Mouse (Mus musculus) adrenal gland, postnatal 14 days (tissue): Measurements from ENCODE around the gene Meaf6. TPM values are rescaled to one million over a fixed set of nuclear protein-coding genes. Genes with fewer than 3 reads are reported as not detected.

Source experiments
- DNase-seq: peaks from one replicate; pipeline ENCODE4 v3.0.0; 2021; ENCODE audit warnings: mixed read lengths
- long read RNA-seq, 2 experiments: library from polyadenylated mRNA; stranded (forward); transcript quantifications; one replicate each; pipeline ENCODE4 v2.0.0; 2021
- total RNA-seq: library from RNA; stranded (reverse); gene quantifications from 2 replicates; pipeline ENCODE4 v1.2.3, GENCODE M21; 2021

Meaf6 gene
- total RNA-seq, result 28.9 and 33.0 TPM in 2 replicates
- long read RNA-seq, experiment 1, full-length matches to known transcripts, result 27 of 35 reads
- long read RNA-seq, experiment 1, partial matches to known transcripts, result 2 of 35 reads
- long read RNA-seq, experiment 1, other reads (novel, unspliced or antisense), result 6 of 35 reads
- long read RNA-seq, experiment 2, full-length matches to known transcripts, result 24 of 32 reads
- long read RNA-seq, experiment 2, partial matches to known transcripts, result 0 of 32 reads
- long read RNA-seq, experiment 2, other reads (novel, unspliced or antisense), result 8 of 32 reads

DNA sequence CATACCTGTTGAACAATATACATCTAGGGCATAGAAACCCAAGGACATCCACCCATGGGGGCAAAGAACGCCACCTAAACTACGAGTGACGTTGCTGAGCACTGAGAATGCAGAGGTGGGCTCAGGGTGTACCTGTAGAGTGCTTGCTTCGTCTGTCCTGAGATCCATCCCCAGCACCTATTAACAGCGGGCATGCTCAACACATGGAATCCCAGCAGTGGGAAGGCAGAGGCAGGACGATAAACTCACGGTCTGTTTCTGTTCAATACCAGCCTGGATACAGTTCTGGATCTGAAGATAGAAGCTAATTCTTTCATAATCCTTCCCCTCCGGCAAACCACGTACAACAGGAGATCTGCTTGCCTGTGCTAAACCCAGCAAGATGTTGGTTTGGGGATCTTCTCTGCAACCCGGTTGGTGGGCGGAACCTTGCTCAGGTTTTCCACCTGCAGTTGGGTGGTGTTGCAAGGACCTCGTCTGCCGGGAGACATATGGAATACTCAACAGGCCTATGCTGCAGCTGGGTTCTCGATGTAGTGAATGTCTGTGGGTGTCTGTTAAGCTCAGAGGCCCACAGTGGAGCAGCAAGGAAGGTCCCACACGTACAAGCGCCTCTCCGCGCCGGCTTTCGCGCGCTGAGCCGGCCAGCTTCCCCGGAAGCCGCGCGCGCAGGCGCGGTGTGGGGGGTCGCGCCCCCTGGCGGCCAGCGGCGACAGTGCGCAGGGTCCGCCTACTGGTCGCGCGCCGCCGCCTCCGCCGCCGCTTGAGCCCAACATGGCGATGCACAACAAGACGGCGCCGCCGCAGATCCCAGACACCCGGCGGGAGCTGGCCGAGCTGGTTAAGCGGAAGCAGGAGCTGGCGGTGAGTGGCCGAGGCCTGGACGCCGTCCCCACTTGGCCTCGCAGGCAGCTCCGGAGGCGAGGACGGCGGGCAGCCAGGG lies at the start of gene Meaf6:
Meaf6 (plus strand) TSS at position 732 of the 943 bp plus-strand sequence.
- DNase-seq, result peak; percentile 95

GRCm38 (mm10) chr4:125044454-125044853 lies 40.5 kb upstream of the Meaf6 start:
- DNase-seq, result no peak

- no peak for DNase-seq
Measured at GRCm38 (mm10) chr4:125055385-125055784, 29.5 kb upstream of the Meaf6 start.

GRCm38 (mm10) chr4:125056476-125056875 lies 28.5 kb upstream of the Meaf6 start:
- DNase-seq, result no peak

DNA sequence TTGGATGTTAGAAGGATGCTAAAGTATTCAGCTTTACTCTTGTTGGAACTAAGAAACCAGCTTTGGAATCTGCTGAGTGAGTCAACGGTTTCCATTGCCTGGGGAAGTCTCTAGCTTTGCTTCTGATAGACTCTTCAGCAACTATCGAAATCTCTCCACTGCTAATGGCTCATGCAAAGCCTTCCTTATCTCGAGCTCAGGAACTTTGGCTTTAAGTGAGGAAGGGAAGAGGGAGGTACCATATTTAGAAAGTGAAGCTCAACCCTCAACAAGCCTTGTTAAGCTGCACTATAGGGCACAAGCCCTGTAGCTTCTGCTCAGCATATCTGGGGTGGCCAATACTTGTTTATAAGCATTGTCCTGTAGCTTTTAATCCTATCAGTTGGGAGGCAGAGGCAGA lies 27.7 kb upstream of the Meaf6 start:
- DNase-seq, result no peak

- DNase-seq, result no peak
Measured at GRCm38 (mm10) chr4:125058033-125058432, 26.9 kb upstream of the Meaf6 start.

GRCm38 (mm10) chr4:125059025-125059424 lies 25.9 kb upstream of the Meaf6 start:
- peak; percentile 85 for DNase-seq

GRCm38 (mm10) chr4:125063829-125064228 lies 21.1 kb upstream of the Meaf6 start:
- DNase-seq, result no peak

DNA sequence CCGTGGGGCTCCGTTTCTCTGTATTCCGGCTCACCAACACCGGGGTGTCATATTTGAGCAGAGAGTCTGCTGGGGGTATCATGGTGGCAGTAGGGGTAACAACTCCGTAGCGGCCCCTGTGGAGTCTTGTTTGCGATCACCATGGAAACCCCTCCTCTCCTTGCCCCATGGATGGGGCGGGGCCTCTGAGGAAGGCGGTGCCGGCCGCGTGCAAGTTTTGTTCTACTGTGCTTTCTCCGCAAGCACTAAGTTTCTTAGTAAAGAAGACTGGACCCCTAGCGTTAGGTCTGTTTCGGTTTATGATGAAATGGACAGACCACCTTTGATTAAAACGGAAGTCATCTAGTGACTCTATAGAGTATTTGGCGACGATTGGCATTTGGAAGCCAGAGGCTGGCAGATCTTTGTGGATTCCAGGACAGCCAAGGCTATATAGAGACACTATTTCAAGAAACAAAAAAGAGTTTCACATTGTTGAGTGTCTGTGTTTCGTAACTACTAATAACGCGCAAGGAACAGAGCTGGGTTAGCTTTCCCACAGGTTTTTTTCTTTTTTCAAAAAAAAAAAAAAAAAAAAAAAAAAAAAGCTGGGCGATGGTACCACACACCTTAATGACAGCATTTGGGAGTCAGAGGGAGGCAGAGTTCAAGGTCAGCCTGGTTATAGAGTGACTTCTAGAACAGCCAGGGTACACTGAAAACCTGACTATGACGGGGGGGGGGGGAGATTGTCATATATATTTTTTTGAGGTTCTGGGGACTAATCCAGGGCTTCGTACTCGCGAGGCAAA lies 19.2 kb upstream of the Meaf6 start, which contains the start of gene Dnali1:
Dnali1 (minus strand) TSS at position 187 of the 791 bp plus-strand sequence.
- peak; percentile 79 for DNase-seq

DNA sequence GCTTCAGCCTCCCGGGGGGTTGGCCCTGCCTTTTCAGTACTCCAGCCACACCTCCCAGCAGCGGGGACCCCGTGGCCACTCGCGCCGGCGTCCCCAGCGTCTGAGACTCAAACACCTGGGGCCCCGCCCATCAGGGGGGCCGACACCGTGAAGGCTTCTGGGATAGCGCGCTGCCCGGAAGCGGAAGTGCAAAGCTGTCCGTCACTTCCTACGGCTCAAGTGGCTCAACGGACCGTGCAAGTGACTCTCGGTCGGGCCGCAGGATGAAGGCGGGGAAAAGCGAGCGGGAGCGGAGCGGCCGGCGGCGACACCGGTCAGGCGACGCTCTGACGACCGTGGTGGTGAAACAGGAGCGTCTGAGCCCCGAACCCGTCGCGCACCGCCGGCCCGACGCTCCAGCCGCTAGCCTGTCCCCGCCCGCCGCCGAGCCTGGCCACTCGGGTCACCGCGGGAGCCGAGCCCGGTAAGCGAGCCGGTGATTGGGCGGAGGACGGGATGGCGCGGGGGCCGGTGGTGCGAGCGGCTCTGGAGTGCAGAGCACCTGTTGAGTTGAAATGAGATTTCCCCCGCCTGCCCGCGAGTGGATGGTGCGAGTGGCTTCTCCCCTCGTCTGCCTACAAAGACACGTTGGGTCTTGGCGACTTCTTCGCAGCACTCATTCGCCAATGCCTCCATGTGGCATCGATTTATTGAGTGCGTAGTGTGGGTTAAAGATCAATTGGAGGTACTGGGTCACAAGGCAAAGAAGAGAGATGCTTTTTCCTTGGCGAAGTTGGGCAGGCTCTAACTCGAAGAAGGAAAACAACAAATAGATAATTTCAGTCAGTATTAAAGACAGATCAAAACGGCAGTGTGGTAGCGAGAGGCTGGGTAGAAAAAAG lies 18.2 kb upstream of the Meaf6 start, which contains the start of gene Snip1:
Snip1 (plus strand) TSS at position 183 of the 881 bp plus-strand sequence.
- peak; percentile 96 for DNase-seq

DNA sequence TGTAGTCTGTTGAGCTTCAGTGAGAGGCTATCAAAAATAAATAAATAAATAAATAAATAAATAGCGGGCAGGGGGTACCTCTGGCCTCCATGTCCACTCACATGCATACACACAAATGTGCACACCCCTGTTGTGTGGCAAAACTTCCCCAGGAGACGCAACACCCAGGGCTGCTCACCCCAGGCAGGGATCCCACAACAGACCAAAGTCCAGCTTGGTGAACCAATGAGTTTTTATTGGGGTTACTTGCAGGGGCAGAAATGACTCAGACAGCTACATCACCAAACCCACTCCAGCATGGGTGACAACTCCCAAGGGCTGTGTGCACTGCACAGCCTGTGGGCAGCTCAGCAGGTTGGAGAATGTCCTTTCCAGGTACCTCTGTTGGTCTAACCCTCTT lies 7.2 kb upstream of the Meaf6 start:
- no peak for DNase-seq

GRCm38 (mm10) chr4:125078698-125079097 lies 6.2 kb upstream of the Meaf6 start:
- no peak for DNase-seq

- peak; percentile 87 for DNase-seq
Measured at GRCm38 (mm10) chr4:125085346-125085841, 460 bp downstream of the Meaf6 start.

DNA sequence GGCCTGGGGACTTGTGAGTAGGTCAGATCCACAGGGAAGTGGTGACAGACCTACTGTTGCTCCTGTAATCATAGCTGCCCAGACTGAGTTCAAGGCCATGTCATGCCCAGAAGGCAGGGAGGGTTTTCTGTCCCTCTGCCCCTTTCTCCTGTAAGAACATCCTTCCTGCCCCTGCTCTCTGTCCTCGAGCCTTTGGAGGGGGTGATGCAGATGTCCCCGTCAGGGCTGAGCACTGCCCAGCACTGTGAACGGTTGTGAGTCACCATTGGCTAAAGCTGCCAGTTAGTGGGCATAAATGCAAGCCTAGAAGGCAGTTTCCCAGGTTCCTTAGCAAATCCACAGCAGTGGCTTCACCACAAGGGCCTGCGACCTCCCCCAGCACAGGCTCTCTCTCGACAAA lies 8.1 kb downstream of the Meaf6 start:
- DNase-seq, result peak; percentile 51

- DNase-seq, result peak; percentile 64
Measured at GRCm38 (mm10) chr4:125096066-125096465, 11.1 kb downstream of the Meaf6 start.

DNA sequence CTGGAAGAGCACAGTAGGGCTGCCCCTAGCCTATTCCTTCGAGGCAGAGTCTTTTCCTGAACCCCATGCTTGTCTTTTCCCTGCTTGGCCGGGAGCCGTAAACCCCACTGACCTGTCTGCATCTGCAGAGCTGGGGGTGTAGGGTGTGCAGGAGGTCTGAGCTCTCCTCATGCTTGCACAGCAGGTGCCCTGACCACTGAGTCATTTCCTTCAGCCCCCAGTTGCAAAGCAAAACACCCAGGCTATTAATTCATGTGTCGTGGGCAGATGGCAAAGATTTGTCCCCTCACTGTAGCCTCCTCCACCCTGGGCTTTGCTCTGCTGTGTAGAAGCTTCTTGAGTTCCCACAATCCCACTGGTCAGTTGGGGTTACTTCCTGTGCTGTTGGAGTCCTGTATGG lies 12.5 kb downstream of the Meaf6 start:
- DNase-seq, result no peak

- peak; percentile 91 for DNase-seq
Measured at GRCm38 (mm10) chr4:125099458-125099857, 14.5 kb downstream of the Meaf6 start.

DNA sequence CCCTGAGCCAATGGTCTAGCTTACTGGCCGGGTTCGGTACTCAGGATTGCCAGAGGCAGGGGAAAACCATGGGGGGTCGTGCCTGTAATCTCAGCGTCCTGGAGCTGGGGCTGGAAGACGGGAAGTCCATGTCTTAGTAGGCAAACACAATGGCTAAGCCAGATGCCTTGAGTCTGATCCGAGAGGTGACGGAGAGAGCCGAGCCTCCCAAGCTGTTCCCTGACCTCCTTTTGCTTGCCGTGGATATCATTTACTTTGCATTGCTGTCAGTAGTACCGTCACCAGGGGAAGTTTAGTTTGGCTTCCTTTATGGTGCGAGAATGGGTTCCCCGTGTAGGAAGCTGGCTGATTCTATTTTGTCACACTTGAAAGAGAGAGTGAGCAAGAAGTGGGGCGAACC lies 16.4 kb downstream of the Meaf6 start:
- DNase-seq, result no peak

GRCm38 (mm10) chr4:125105354-125105753 lies 20.4 kb downstream of the Meaf6 start:
- DNase-seq, result no peak

- peak; percentile 89 for DNase-seq
Measured at GRCm38 (mm10) chr4:125114638-125115037, 29.7 kb downstream of the Meaf6 start.

- DNase-seq, result no peak
Measured at GRCm38 (mm10) chr4:125115081-125115480, 30.1 kb downstream of the Meaf6 start.
